Mouse (Mus musculus) lung, adult 10 weeks (tissue): ENCODE measurements around the gene Zkscan6. TPM values are rescaled to one million over a fixed set of nuclear protein-coding genes. Genes with fewer than 3 reads are reported as not detected.

Source experiments
- polyA plus RNA-seq: library from polyadenylated mRNA; stranded (reverse); fragments of 350-450 nt; fragmentation: Illumina TruSeq; extraction: RNeasy Lipid Tissue Mini Kit (QIAGEN cat#74804); gene quantifications from one replicate; pipeline ENCODE4 v1.2.3, GENCODE M21; 2014; ENCODE audit warnings: low read depth, low replicate concordance; ENCODE audit not compliant: insufficient read depth

Zkscan6 gene
- 8.0 TPM for polyA plus RNA-seq

DNA sequence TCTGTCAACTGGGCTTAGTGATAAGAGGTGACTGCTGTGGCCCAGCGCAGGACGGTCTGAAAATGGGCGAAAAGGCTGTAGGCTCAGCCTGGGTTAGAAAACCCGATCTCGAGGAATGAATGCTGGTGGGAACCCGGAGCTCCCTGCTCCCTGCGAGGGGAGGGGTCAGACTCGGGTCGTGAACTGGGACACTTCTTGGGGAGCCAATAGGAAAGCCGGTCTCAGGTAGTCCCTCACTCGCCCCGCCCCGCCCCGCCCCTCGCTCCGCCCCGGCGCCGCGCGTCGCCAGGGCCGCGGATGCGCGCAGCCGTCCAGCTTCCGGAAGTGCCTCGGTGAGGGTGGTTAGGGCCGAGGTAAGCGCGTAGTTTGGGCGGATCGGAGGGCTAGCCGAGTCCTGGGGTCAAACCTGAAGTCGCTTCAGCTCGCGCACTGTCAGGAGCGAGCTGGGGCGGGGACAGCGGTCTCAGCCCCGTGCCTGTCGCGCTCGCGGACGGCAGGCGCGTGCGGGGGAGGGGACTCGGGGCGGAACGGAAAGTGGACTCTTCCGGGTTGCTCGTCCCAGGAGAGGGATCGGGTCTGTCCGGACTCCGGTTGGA, at the start of gene Zkscan6:
Gene Zkscan6, plus strand, starts transcription at position 267 of the 596 bp plus-strand sequence.

DNA sequence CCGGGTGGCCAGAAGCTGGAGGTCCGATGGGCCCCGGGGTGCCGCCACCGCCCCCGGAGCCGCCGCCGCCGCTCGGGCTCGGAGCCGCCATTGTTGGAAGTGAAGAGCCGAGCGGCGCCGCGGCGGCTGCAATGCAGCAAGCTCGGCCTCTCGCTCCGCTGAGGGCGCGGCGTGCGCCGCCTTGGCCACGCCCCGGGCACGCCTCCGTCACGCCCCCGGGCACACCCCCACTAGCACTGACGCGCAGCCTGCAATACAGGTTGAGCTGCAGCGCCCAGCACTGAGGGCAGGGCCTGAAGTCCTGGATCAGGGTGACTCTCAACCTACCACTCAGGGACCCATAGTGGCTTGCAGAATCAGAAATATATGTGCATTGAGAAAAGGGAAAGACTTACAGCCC, 18.8 kb upstream of the Zkscan6 start, which contains the start of gene Map2k4:
Gene Map2k4, minus strand, starts transcription at position 144 of the 400 bp plus-strand sequence.

Other genes starting within 250 kb of the Zkscan6 start
- 14.0 TPM for gene Map2k4, start 18.9 kb upstream of the Zkscan6 start, polyA plus RNA-seq